Mouse (Mus musculus): Measurements from ENCODE around the gene Gabrb2. TPM values are rescaled to one million over a fixed set of nuclear protein-coding genes. Genes with fewer than 3 reads are reported as not detected.

Gabrb2 gene
- polyA plus RNA-seq (2017; shearing (Covaris generic)), result not detected

GRCm38 (mm10) chr11:42418996-42419782 lies at the start of gene Gabrb2:
TSS of gene Gabrb2 (plus strand) at chr11:42419757.

Other genes starting within 250 kb of the Gabrb2 start
- gene Gabra1, start 236.8 kb upstream of the Gabrb2 start, polyA plus RNA-seq (2017; shearing (Covaris generic)), result not detected
- gene Gabra6, start 98.7 kb upstream of the Gabrb2 start, polyA plus RNA-seq (2017; shearing (Covaris generic)), result not detected